Mouse (Mus musculus) MEL (cell line): ENCODE results near the gene Shmt2. TPM values are rescaled to one million over a fixed set of nuclear protein-coding genes. Genes with fewer than 3 reads are reported as not detected.

Source experiments
- DNase-seq: peaks from one replicate; pipeline ENCODE4 v3.0.0; 2011; ENCODE audit warnings: low read depth, low spot score
- H3K27ac ChIP-seq: 2 replicates; pipeline ENCODE4 v1.5.1; 2012; ENCODE audit warnings: low read depth, mild to moderate bottlenecking, control low read depth, low read length, moderate library complexity; ENCODE audit not compliant: control insufficient read depth
- H3K27me3 ChIP-seq, 2 experiments: fragments of 150-350 bp in 1 of 2; sonication (generic) in 1 of 2; 2 replicates each; pipeline ENCODE4 v1.6.1; 2012; ENCODE audit warnings: low read length in 2 of 2, mild to moderate bottlenecking in 2 of 2, improper control_type of control experiment in 1 of 2, moderate library complexity in 1 of 2; ENCODE audit not compliant: insufficient read depth in 2 of 2, control insufficient read depth in 1 of 2
- H3K36me3 ChIP-seq, 2 experiments: 2 replicates each; pipeline ENCODE4 v1.6.1; 2012 to 2014; ENCODE audit warnings: low read length in 2 of 2, improper control_type of control experiment in 1 of 2, inconsistent platforms in 1 of 2, mild to moderate bottlenecking in 1 of 2; ENCODE audit not compliant: insufficient read depth in 2 of 2, control insufficient read depth in 1 of 2
- H3K4me1 ChIP-seq, 2 experiments: fragments of 150-350 bp in 1 of 2; sonication (generic) in 1 of 2; 2 replicates each; pipeline ENCODE4 v1.6.1; 2012; ENCODE audit warnings: low read length in 2 of 2, improper control_type of control experiment in 1 of 2, mild to moderate bottlenecking in 1 of 2; ENCODE audit not compliant: insufficient read depth in 2 of 2, control insufficient read depth in 1 of 2
- H3K4me3 ChIP-seq, 2 experiments: fragments of 150-350 bp in 1 of 2; sonication (generic) in 1 of 2; 2 replicates each; pipeline ENCODE4 v1.5.1; 2012; ENCODE audit warnings: low read depth in 2 of 2, low read length in 2 of 2, mild to moderate bottlenecking in 2 of 2, moderate library complexity in 2 of 2, control low read depth in 1 of 2, improper control_type of control experiment in 1 of 2; ENCODE audit not compliant: control insufficient read depth in 1 of 2, insufficient read depth in 1 of 2
- H3K79me2 ChIP-seq: 2 replicates; pipeline ENCODE4 v1.6.1; 2012; ENCODE audit warnings: mild to moderate bottlenecking, low read length, moderate library complexity; ENCODE audit not compliant: control insufficient read depth, poor library complexity, insufficient read depth
- H3K9ac ChIP-seq: 2 replicates; pipeline ENCODE4 v1.6.1; 2012; ENCODE audit warnings: low read depth, mild to moderate bottlenecking, control low read depth, low read length, moderate library complexity; ENCODE audit not compliant: control insufficient read depth, poor library complexity, severe bottlenecking
- H3K9me3 ChIP-seq: fragments of 150-350 bp; sonication (generic); replicated peaks from 2 replicates; pipeline ENCODE4 v1.6.1; 2012; ENCODE audit warnings: mild to moderate bottlenecking, low read length, improper control_type of control experiment, moderate library complexity; ENCODE audit not compliant: insufficient read depth
- CTCF ChIP-seq, 3 experiments: IDR thresholded peaks in 2 of 3; conservative IDR thresholded peaks in 1 of 3; 2 replicates each; pipeline ENCODE4 v1.5.1; 2011 to 2012; ENCODE audit warnings: low read length in 3 of 3, low read depth in 2 of 3, mild to moderate bottlenecking in 2 of 3, improper control_type of control experiment in 1 of 3, inconsistent platforms in 1 of 3, mixed read lengths in 1 of 3, moderate library complexity in 1 of 3; ENCODE audit not compliant: control insufficient read depth in 1 of 3, insufficient read depth in 1 of 3, poor library complexity in 1 of 3, severe bottlenecking in 1 of 3
- EP300 ChIP-seq, 2 experiments: IDR thresholded peaks; 2 replicates each; pipeline ENCODE4 v1.6.1; 2011; ENCODE audit warnings: improper control_type of control experiment in 2 of 2, low read length in 2 of 2, low read depth in 1 of 2, mild to moderate bottlenecking in 1 of 2
- GATA1 ChIP-seq: IDR thresholded peaks from 2 replicates; pipeline ENCODE4 v1.6.1; 2011; ENCODE audit warnings: low read depth, low read length, improper control_type of control experiment
- HCFC1 ChIP-seq: IDR thresholded peaks from 2 replicates; pipeline ENCODE4 v1.6.1; 2012; ENCODE audit warnings: low read depth, mild to moderate bottlenecking, inconsistent platforms, low read length, improper control_type of control experiment, moderate library complexity
- MAFK ChIP-seq: IDR thresholded peaks from 2 replicates; pipeline ENCODE4 v1.6.1; 2011; ENCODE audit warnings: low read depth, mild to moderate bottlenecking, low read length, improper control_type of control experiment, borderline replicate concordance
- MAX ChIP-seq: IDR thresholded peaks from 2 replicates; pipeline ENCODE4 v1.6.1; 2011; ENCODE audit warnings: low read length, improper control_type of control experiment
- MAZ ChIP-seq: IDR thresholded peaks from 2 replicates; pipeline ENCODE4 v1.6.1; 2012; ENCODE audit warnings: low read depth, mild to moderate bottlenecking, inconsistent platforms, low read length, improper control_type of control experiment
- MYB ChIP-seq: IDR thresholded peaks from 2 replicates; pipeline ENCODE4 v1.6.1; 2011; ENCODE audit warnings: mild to moderate bottlenecking, low read depth, low read length, improper control_type of control experiment
- MYC ChIP-seq: IDR thresholded peaks from 2 replicates; pipeline ENCODE4 v1.6.1; 2011; ENCODE audit warnings: low read depth, mild to moderate bottlenecking, low read length, improper control_type of control experiment, moderate library complexity
- NELFE ChIP-seq: IDR thresholded peaks from 2 replicates; pipeline ENCODE4 v1.6.1; 2011; ENCODE audit warnings: low read depth, low read length, improper control_type of control experiment
- POLR2A ChIP-seq, 2 experiments: IDR thresholded peaks; 2 replicates each; pipeline ENCODE4 v1.6.1; 2011 to 2012; ENCODE audit warnings: low read length in 2 of 2, mild to moderate bottlenecking in 2 of 2, control low read depth in 1 of 2, improper control_type of control experiment in 1 of 2, low read depth in 1 of 2, moderate library complexity in 1 of 2; ENCODE audit not compliant: control insufficient read depth in 1 of 2, insufficient read depth in 1 of 2, poor library complexity in 1 of 2
- RAD21 ChIP-seq: IDR thresholded peaks from 2 replicates; pipeline ENCODE4 v1.6.1; 2011; ENCODE audit warnings: mild to moderate bottlenecking, low read depth, low read length, improper control_type of control experiment
- RCOR1 ChIP-seq: IDR thresholded peaks from 2 replicates; pipeline ENCODE4 v1.6.1; 2012; ENCODE audit warnings: low read depth, mild to moderate bottlenecking, inconsistent platforms, low read length, improper control_type of control experiment
- SIN3A ChIP-seq: IDR thresholded peaks from 2 replicates; pipeline ENCODE4 v1.6.1; 2012; ENCODE audit warnings: low read length, improper control_type of control experiment, inconsistent platforms
- SMC3 ChIP-seq: IDR thresholded peaks from 2 replicates; pipeline ENCODE4 v1.6.1; 2011; ENCODE audit warnings: low read depth, low read length, improper control_type of control experiment
- UBTF ChIP-seq: IDR thresholded peaks from 2 replicates; pipeline ENCODE4 v1.6.1; 2012; ENCODE audit warnings: low read depth, mild to moderate bottlenecking, inconsistent platforms, low read length, improper control_type of control experiment, moderate library complexity, borderline replicate concordance; ENCODE audit not compliant: insufficient read depth
- USF2 ChIP-seq, 2 experiments: IDR thresholded peaks; 2 replicates each; pipeline ENCODE4 v1.6.1; 2011 to 2012; ENCODE audit warnings: improper control_type of control experiment in 2 of 2, low read length in 2 of 2, borderline replicate concordance in 1 of 2, inconsistent platforms in 1 of 2, low read depth in 1 of 2, mild to moderate bottlenecking in 1 of 2; ENCODE audit not compliant: insufficient read depth in 1 of 2
- ZC3H11A ChIP-seq: IDR thresholded peaks from 2 replicates; pipeline ENCODE4 v1.6.1; 2012; ENCODE audit warnings: low read depth, mild to moderate bottlenecking, inconsistent platforms, low read length, improper control_type of control experiment
- ZNF384 ChIP-seq: IDR thresholded peaks from 2 replicates; pipeline ENCODE4 v1.6.1; 2012; ENCODE audit warnings: low read depth, mild to moderate bottlenecking, inconsistent platforms, low read length, improper control_type of control experiment
- polyA plus RNA-seq, 2 experiments: library from polyadenylated mRNA; stranded (reverse) in 1 of 2; unstranded in 1 of 2; fragments of >175 nt in 1 of 2; fragments of >200 nt in 1 of 2; gene quantifications; 2 replicates each; pipeline versions ENCODE4 v1.2.1 to v1.2.4; 2012; ENCODE audit warnings: low replicate concordance in 2 of 2, low read depth in 1 of 2; ENCODE audit not compliant: insufficient read length in 2 of 2, insufficient read depth in 1 of 2, missing spikeins in 1 of 2
- total RNA-seq: library from RNA; depleted of rRNA; stranded (reverse); fragments of 300-350 nt; gene quantifications from 2 replicates; pipeline ENCODE4 v1.2.3, GENCODE M21; 2012

Shmt2 gene
- total and polyA plus RNA-seq, 3 experiments = 242 to 582 (median 263) TPM

- no peak for TF ChIP-seq UBTF
- no peak for TF ChIP-seq MYC
- peak; percentile 59 to 70; a peak in 3 of 4 replicates for TF ChIP-seq EP300 (IDR thresholded peaks at IDR 0.05; ENCODE audit: low read depth in 1 of 2, low read length in 2 of 2)
- TF ChIP-seq HCFC1 = 0 out of 2 replicates have a peak, but pooled peaks have one; percentile 16
- TF ChIP-seq MAX = peak; percentile 12; the same call in 1 of the 2 replicates
- TF ChIP-seq RCOR1 = 0 out of 2 replicates have a peak, but pooled peaks have one; percentile 37
- peak; percentile 35; the same call in 1 of the 2 replicates for TF ChIP-seq SIN3A
- peak; percentile 66 for TF ChIP-seq GATA1
- peaks cover 4 to 5% of the 10 kb centered on the region in 2 experiments for H3K36me3 ChIP-seq
- no peaks in the 10 kb centered on the region for H3K27me3 ChIP-seq
- no peak overlapping the region for H3K9ac ChIP-seq
- H3K9me3 ChIP-seq = no peaks in the 10 kb centered on the region
- H3K27ac ChIP-seq = peak overlapping the region; percentile 55
- no peak overlapping the region for H3K4me3 ChIP-seq
- H3K79me2 ChIP-seq = no peaks in the 10 kb centered on the region
- H3K4me1 ChIP-seq = peaks cover 3 to 8% of the 10 kb centered on the region in 2 experiments
- DNase-seq = peak; percentile 61
These were observed 47.1 kb downstream of the Shmt2 start for GRCm38 (mm10) chr10:127475175-127475574.

GRCm38 (mm10) chr10:127472722-127473121 is 49.5 kb downstream of the Shmt2 start:
- no peak overlapping the region for H3K27ac ChIP-seq
- peaks cover 3 to 8% of the 10 kb centered on the region in 2 experiments for H3K4me1 ChIP-seq
- H3K4me3 ChIP-seq = no peak overlapping the region
- H3K36me3 ChIP-seq = peaks cover 1 to 5% of the 10 kb centered on the region in 2 experiments
- no peaks in the 10 kb centered on the region for H3K27me3 ChIP-seq
- H3K9ac ChIP-seq = no peak overlapping the region
- no peaks in the 10 kb centered on the region for H3K79me2 ChIP-seq
- no peaks in the 10 kb centered on the region for H3K9me3 ChIP-seq
- no peak for DNase-seq
- TF ChIP-seq USF2 (IDR thresholded peaks at IDR 0.05; ENCODE audit: borderline replicate concordance in 1 of 2, insufficient read depth in 1 of 2, low read depth in 1 of 2, low read length in 2 of 2) (no peak), EP300 (IDR thresholded peaks at IDR 0.05; ENCODE audit: low read depth in 1 of 2, low read length in 2 of 2) (no peak), MYB (no peak), CTCF (IDR thresholded peaks at IDR 0.05 in 2 of 3, conservative IDR thresholded peaks at IDR 0.05 in 1 of 3; ENCODE audit: control insufficient read depth in 1 of 3, insufficient read depth in 1 of 3, low read depth in 2 of 3, low read length in 3 of 3, poor library complexity in 1 of 3, severe bottlenecking in 1 of 3) (no peak), ZNF384 (no peak), MAZ (no peak), SMC3 (no peak), UBTF (no peak), POLR2A (IDR thresholded peaks at IDR 0.05; ENCODE audit: control insufficient read depth in 1 of 2, insufficient read depth in 1 of 2, low read depth in 1 of 2, low read length in 2 of 2, poor library complexity in 1 of 2) (no peak), MAX (no peak), RAD21 (no peak), MAFK (no peak), NELFE (no peak), ZC3H11A (no peak)
